Mouse (Mus musculus): ENCODE results near the gene AI661453.

DNA sequence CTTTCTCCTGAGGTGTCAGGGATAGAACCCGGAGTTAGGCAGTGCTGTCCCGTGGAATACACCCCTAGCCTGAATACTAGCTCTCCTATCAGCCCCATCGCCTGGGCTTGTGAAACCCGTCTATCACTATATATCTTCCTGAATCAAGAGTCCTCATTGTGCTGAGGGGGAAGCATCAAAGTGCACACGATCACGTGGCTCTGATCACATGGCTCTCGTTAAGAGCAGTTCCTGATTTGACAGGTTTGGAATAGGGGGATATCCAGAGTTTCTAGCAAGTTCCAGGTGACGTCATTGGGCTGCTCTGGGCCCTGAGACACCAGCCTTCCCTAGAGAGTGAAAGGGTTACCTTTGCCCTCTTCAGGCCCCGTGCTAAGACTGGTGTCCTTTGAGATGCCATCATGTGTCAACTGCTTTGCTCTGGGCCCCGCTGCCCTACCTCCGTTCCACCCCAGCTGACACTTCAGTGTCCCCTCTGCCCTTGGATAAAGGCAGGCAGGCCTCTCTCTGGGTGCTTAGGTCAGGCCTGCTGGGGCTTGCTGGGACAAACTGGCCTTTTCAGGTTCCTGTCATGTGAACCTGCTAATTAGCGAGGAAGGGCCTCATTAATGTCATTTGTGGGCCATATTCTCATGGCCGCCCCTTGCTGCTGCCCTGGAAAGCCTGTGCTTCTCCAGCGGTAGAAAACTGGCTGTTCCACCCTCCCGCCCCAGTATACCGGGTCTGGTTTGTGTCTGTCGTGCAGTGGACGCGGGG is 5.1 kb downstream of the AI661453 start:
- TF ChIP-seq CTCF (IDR thresholded peaks at IDR 0.05; ENCODE audit: low read depth, low read length): no peak
- TF ChIP-seq POLR2A (IDR thresholded peaks at IDR 0.05; ENCODE audit: borderline replicate concordance, low read depth, low read length): no peak

All from bone marrow macrophage, adult 2 months (primary cell).